Mouse (Mus musculus) R1 (cell line): ENCODE results near the gene Ank2.

ENCODE experiments used
- DNase-seq: peaks from one replicate; pipeline ENCODE4 v3.0.0-alpha.2; 2018; ENCODE audit warnings: low read depth, low spot score

Gene Ank2

GRCm38 (mm10) chr3:127123376-127123775 lies 375.8 kb downstream of the Ank2 start:
- peak; percentile 37 for DNase-seq

GRCm38 (mm10) chr3:127118777-127119176 lies 380.4 kb downstream of the Ank2 start:
- no peak for DNase-seq

GRCm38 (mm10) chr3:127116226-127116625 lies 382.9 kb downstream of the Ank2 start:
- no peak for DNase-seq

- no peak for DNase-seq
Observed at GRCm38 (mm10) chr3:127113238-127113637, 385.9 kb downstream of the Ank2 start.

GRCm38 (mm10) chr3:127109413-127109812 lies 389.7 kb downstream of the Ank2 start:
- DNase-seq = no peak

GRCm38 (mm10) chr3:127108481-127108880 lies 390.7 kb downstream of the Ank2 start:
- DNase-seq = no peak

GRCm38 (mm10) chr3:127107281-127107680 lies 391.9 kb downstream of the Ank2 start:
- DNase-seq = no peak

GRCm38 (mm10) chr3:127101326-127101725 lies 397.8 kb downstream of the Ank2 start:
- no peak for DNase-seq

GRCm38 (mm10) chr3:127097745-127098144 lies 401.4 kb downstream of the Ank2 start:
- no peak for DNase-seq

- no peak for DNase-seq
Observed at GRCm38 (mm10) chr3:127097106-127097505, 402.0 kb downstream of the Ank2 start.

GRCm38 (mm10) chr3:127093631-127094030 lies 405.5 kb downstream of the Ank2 start:
- DNase-seq = no peak

GRCm38 (mm10) chr3:127087574-127087973 lies 411.6 kb downstream of the Ank2 start:
- no peak for DNase-seq

GRCm38 (mm10) chr3:127086834-127087506 lies 412.2 kb downstream of the Ank2 start:
- DNase-seq = no peak

- no peak for DNase-seq
Observed at GRCm38 (mm10) chr3:127077369-127077768, 421.8 kb downstream of the Ank2 start.

- no peak for DNase-seq
Observed at GRCm38 (mm10) chr3:127075531-127076280, 423.4 kb downstream of the Ank2 start.

GRCm38 (mm10) chr3:127071471-127071870 lies 427.7 kb downstream of the Ank2 start:
- no peak for DNase-seq

GRCm38 (mm10) chr3:127063654-127064386 lies 435.3 kb downstream of the Ank2 start:
- no peak for DNase-seq

- no peak for DNase-seq
Observed at GRCm38 (mm10) chr3:127059671-127060070, 439.5 kb downstream of the Ank2 start.

- DNase-seq = no peak
Observed at GRCm38 (mm10) chr3:127041288-127041687, 457.9 kb downstream of the Ank2 start.

- no peak for DNase-seq
Observed at GRCm38 (mm10) chr3:127038570-127038969, 460.6 kb downstream of the Ank2 start.

- DNase-seq = no peak
Observed at GRCm38 (mm10) chr3:127036118-127036517, 463.0 kb downstream of the Ank2 start.

- DNase-seq = no peak
Observed at GRCm38 (mm10) chr3:127035540-127035939, 463.6 kb downstream of the Ank2 start.
